Mouse (Mus musculus): ENCODE data around the gene Mmp9.

DNA sequence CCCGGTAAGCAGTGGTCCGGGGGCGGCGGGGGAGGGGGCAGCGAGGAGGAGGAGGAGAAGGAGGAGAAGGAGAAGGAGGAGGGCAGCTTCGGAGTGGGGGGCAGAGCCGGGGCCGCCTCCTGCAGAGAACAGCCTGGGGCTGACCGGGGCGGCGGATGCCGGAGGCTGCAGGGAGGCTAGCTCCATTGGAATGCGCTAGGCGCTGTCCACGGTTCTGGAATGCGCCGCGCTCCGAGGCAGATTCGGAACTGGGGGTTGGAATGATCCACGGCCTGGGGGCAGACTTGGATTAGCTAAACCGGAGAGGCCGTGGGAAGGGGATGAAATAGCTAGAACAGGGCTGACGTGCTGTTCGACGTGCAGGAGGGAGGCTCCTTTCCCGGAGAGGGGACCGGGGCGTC lies 27.9 kb downstream of the Mmp9 start:
- TF ChIP-seq CTCF (conservative IDR thresholded peaks at IDR 0.05; ENCODE audit: low read length) (no peak), NANOG (IDR thresholded peaks at IDR 0.05; ENCODE audit: borderline replicate concordance, low read length) (no peak), POU5F1 (IDR thresholded peaks at IDR 0.05; ENCODE audit: borderline replicate concordance, low read length) (no peak)

Data from E14TG2a.4 (cell line).